Mouse (Mus musculus) liver, embryonic 15.5 days (tissue): Measurements from ENCODE around the gene Alk. TPM values are rescaled to one million over a fixed set of nuclear protein-coding genes. Genes with fewer than 3 reads are reported as not detected.

Experiments used
- ATAC-seq: fragments of 200-750 bp; cut with Nextera tagmentation; 2 replicates; pipeline ENCODE4 v1.8.0; 2017; ENCODE audit warnings: moderate number of reproducible peaks, mild to moderate bottlenecking, moderate library complexity; ENCODE audit not compliant: insufficient read depth
- H3K27ac ChIP-seq: fragments of 300-500 bp; sonication (generic); replicated peaks from 2 replicates; pipeline ENCODE4 v1.5.1; 2015; ENCODE audit warnings: mild to moderate bottlenecking, inconsistent platforms
- H3K27me3 ChIP-seq: fragments of 300-500 bp; sonication (generic); 2 replicates; pipeline ENCODE4 v1.6.1; 2015; ENCODE audit warnings: mild to moderate bottlenecking, inconsistent platforms
- H3K36me3 ChIP-seq: fragments of 300-500 bp; sonication (generic); replicated peaks from 2 replicates; pipeline ENCODE4 v1.6.1; 2015; ENCODE audit warnings: moderate library complexity, mild to moderate bottlenecking, inconsistent platforms
- H3K4me1 ChIP-seq: fragments of 300-500 bp; sonication (generic); replicated peaks from 2 replicates; pipeline ENCODE4 v1.6.1; 2015; ENCODE audit warnings: inconsistent platforms
- H3K4me2 ChIP-seq: fragments of 300-500 bp; sonication (generic); 2 replicates; pipeline ENCODE4 v1.6.1; 2015; ENCODE audit warnings: moderate library complexity, mild to moderate bottlenecking, inconsistent platforms
- H3K4me3 ChIP-seq: fragments of 300-500 bp; sonication (generic); replicated peaks from 2 replicates; pipeline ENCODE4 v1.5.1; 2015; ENCODE audit warnings: mild to moderate bottlenecking, inconsistent platforms
- H3K9ac ChIP-seq: fragments of 300-500 bp; sonication (generic); 2 replicates; pipeline ENCODE4 v1.6.1; 2015; ENCODE audit warnings: moderate library complexity, mild to moderate bottlenecking, inconsistent platforms
- H3K9me3 ChIP-seq: fragments of 300-500 bp; sonication (generic); replicated peaks from 2 replicates; pipeline ENCODE4 v1.6.1; 2016; ENCODE audit warnings: inconsistent platforms
- WGBS: fragments of 180-500 bp; shearing (Covaris S2); methylation state at CpG from one replicate; pipeline ENCODE4 v1.1.7; 2015; ENCODE audit warnings: mixed read lengths; ENCODE audit not compliant: insufficient replicate concordance; 5-methylcytosine and 5-hydroxymethylcytosine counted together
- polyA plus RNA-seq: library from polyadenylated mRNA; unstranded; fragments of >200 nt; fragmentation: Nextera tagmentation; extraction: Ambion mirVana; gene quantifications from 2 replicates; pipeline ENCODE4 v1.2.1, GENCODE M21; 2015

The Alk gene
- polyA plus RNA-seq, 1 experiment from 2014 or later = 0.06 TPM

- H3K4me1 ChIP-seq = no peaks in the 10 kb centered on the region
Measured at GRCm38 (mm10) chr17:72015253-72015652, 589.2 kb downstream of the Alk start.

GRCm38 (mm10) chr17:72012775-72013174 is 591.7 kb downstream of the Alk start:
- WGBS = 59% methylated on average over 9 of the region's 9 CpGs
- H3K9me3 ChIP-seq = no peaks in the 10 kb centered on the region
- H3K4me3 ChIP-seq = no peak overlapping the region
- no peak overlapping the region for H3K27ac ChIP-seq
- H3K9ac ChIP-seq = no peak overlapping the region
- H3K4me1 ChIP-seq = no peaks in the 10 kb centered on the region
- no peaks in the 10 kb centered on the region for H3K36me3 ChIP-seq
- no peak overlapping the region for H3K4me2 ChIP-seq
- H3K27me3 ChIP-seq = no peaks in the 10 kb centered on the region
- ATAC-seq = no peak

More at GRCm38 (mm10) chr17:72015253-72015652, 589.2 kb downstream of the Alk start:
- Histone ChIP-seq H3K27ac (no peak overlapping the region), H3K9me3 (no peaks in the 10 kb centered on the region), H3K4me2 (no peak overlapping the region), H3K27me3 (no peaks in the 10 kb centered on the region), H3K36me3 (no peaks in the 10 kb centered on the region), H3K4me3 (no peak overlapping the region), H3K9ac (no peak overlapping the region)
- 47% methylated on average over 3 of the region's 3 CpGs for WGBS
- no peak for ATAC-seq

GRCm38 (mm10) chr17:72009836-72010235 is 594.6 kb downstream of the Alk start:
- Histone ChIP-seq H3K36me3 (no peaks in the 10 kb centered on the region), H3K27me3 (no peaks in the 10 kb centered on the region), H3K4me2 (no peak overlapping the region), H3K4me3 (no peak overlapping the region), H3K9me3 (no peaks in the 10 kb centered on the region), H3K9ac (no peak overlapping the region), H3K4me1 (no peaks in the 10 kb centered on the region), H3K27ac (no peak overlapping the region)
- ATAC-seq = no peak
- 62% methylated on average over 2 of the region's 2 CpGs for WGBS

GRCm38 (mm10) chr17:72008389-72008788 is 596.0 kb downstream of the Alk start:
- Histone ChIP-seq H3K36me3 (no peaks in the 10 kb centered on the region), H3K4me1 (no peaks in the 10 kb centered on the region), H3K4me2 (no peak overlapping the region), H3K9me3 (no peaks in the 10 kb centered on the region), H3K27me3 (no peaks in the 10 kb centered on the region), H3K27ac (no peak overlapping the region), H3K4me3 (no peak overlapping the region), H3K9ac (no peak overlapping the region)
- no peak for ATAC-seq
- WGBS = 31% methylated on average over 5 of the region's 5 CpGs

- Histone ChIP-seq H3K27me3 (no peaks in the 10 kb centered on the region), H3K4me1 (no peaks in the 10 kb centered on the region), H3K9ac (no peak overlapping the region), H3K9me3 (no peaks in the 10 kb centered on the region), H3K27ac (no peak overlapping the region), H3K4me2 (no peak overlapping the region), H3K36me3 (no peaks in the 10 kb centered on the region), H3K4me3 (no peak overlapping the region)
- ATAC-seq = no peak
- WGBS = 51% methylated on average over 6 of the region's 6 CpGs
Measured at GRCm38 (mm10) chr17:72005365-72005764, 599.1 kb downstream of the Alk start.

GRCm38 (mm10) chr17:71999527-72000482 is 604.6 kb downstream of the Alk start:
- H3K4me2 ChIP-seq = no peak overlapping the region
- no peak for ATAC-seq
- H3K36me3 ChIP-seq = no peaks in the 10 kb centered on the region
- no peaks in the 10 kb centered on the region for H3K4me1 ChIP-seq
- no peak overlapping the region for H3K4me3 ChIP-seq
- no peaks in the 10 kb centered on the region for H3K27me3 ChIP-seq
- 42% methylated on average over 5 of the region's 5 CpGs for WGBS
- H3K27ac ChIP-seq = no peak overlapping the region
- H3K9ac ChIP-seq = no peak overlapping the region
- no peaks in the 10 kb centered on the region for H3K9me3 ChIP-seq

- H3K4me1 ChIP-seq = no peaks in the 10 kb centered on the region
- H3K36me3 ChIP-seq = no peaks in the 10 kb centered on the region
- H3K27me3 ChIP-seq = no peaks in the 10 kb centered on the region
- no peak overlapping the region for H3K9ac ChIP-seq
- no peak for ATAC-seq
- 73% methylated on average over 3 of the region's 3 CpGs for WGBS
- no peak overlapping the region for H3K4me3 ChIP-seq
- H3K4me2 ChIP-seq = no peak overlapping the region
- no peaks in the 10 kb centered on the region for H3K9me3 ChIP-seq
- H3K27ac ChIP-seq = no peak overlapping the region
Measured at GRCm38 (mm10) chr17:71997680-71998079, 606.7 kb downstream of the Alk start.

- WGBS = 46% methylated on average over 3 of the region's 3 CpGs
- Histone ChIP-seq H3K4me1 (no peaks in the 10 kb centered on the region), H3K4me2 (no peak overlapping the region), H3K27me3 (no peaks in the 10 kb centered on the region), H3K36me3 (no peaks in the 10 kb centered on the region), H3K4me3 (no peak overlapping the region), H3K9ac (no peak overlapping the region), H3K27ac (no peak overlapping the region), H3K9me3 (no peaks in the 10 kb centered on the region)
- ATAC-seq = no peak
Measured at GRCm38 (mm10) chr17:71995539-71995938, 608.9 kb downstream of the Alk start.

GRCm38 (mm10) chr17:71994144-71994543 is 610.3 kb downstream of the Alk start:
- no peak overlapping the region for H3K9ac ChIP-seq
- no peak overlapping the region for H3K4me3 ChIP-seq
- no peaks in the 10 kb centered on the region for H3K36me3 ChIP-seq
- no peak overlapping the region for H3K27ac ChIP-seq
- H3K4me1 ChIP-seq = no peaks in the 10 kb centered on the region
- H3K4me2 ChIP-seq = no peak overlapping the region
- H3K9me3 ChIP-seq = no peaks in the 10 kb centered on the region
- ATAC-seq = no peak
- 36% methylated on average over 1 of the region's 1 CpGs for WGBS
- no peaks in the 10 kb centered on the region for H3K27me3 ChIP-seq

- H3K36me3 ChIP-seq = no peaks in the 10 kb centered on the region
- no peak overlapping the region for H3K4me3 ChIP-seq
- H3K27ac ChIP-seq = no peak overlapping the region
- H3K27me3 ChIP-seq = no peaks in the 10 kb centered on the region
- 64% methylated on average over 2 of the region's 2 CpGs for WGBS
- H3K4me2 ChIP-seq = no peak overlapping the region
- H3K9ac ChIP-seq = no peak overlapping the region
- no peaks in the 10 kb centered on the region for H3K4me1 ChIP-seq
- no peak for ATAC-seq
- H3K9me3 ChIP-seq = no peaks in the 10 kb centered on the region
Measured at GRCm38 (mm10) chr17:71993011-71993410, 611.4 kb downstream of the Alk start.

GRCm38 (mm10) chr17:71991260-71991659 is 613.2 kb downstream of the Alk start:
- Histone ChIP-seq H3K27ac (no peak overlapping the region), H3K4me2 (no peak overlapping the region), H3K27me3 (no peaks in the 10 kb centered on the region), H3K9ac (no peak overlapping the region), H3K36me3 (no peaks in the 10 kb centered on the region), H3K4me1 (no peaks in the 10 kb centered on the region), H3K9me3 (no peaks in the 10 kb centered on the region), H3K4me3 (no peak overlapping the region)
- 43% methylated on average over 3 of the region's 3 CpGs for WGBS
- no peak for ATAC-seq
